Mouse (Mus musculus): Measurements from ENCODE around the gene Tdpoz1. TPM values are rescaled to one million over a fixed set of nuclear protein-coding genes. Genes with fewer than 3 reads are reported as not detected.
"Not testable (repeated sequence)": the region's sequence is repeated elsewhere in the genome, so short reads cannot be mapped to it uniquely, and the experiment has no call there.

The Tdpoz1 gene
- not detected for total RNA-seq (2022)

GRCm38 (mm10) chr3:93676210-93676609 lies at the start of gene Tdpoz1:
Gene Tdpoz1 (minus strand): TSS chr3:93676310.
- not testable (repeated sequence) for DNase-seq (ENCODE audit: low spot score)

GRCm38 (mm10) chr3:93708969-93709637 lies 33.0 kb upstream of the Tdpoz1 start:
- DNase-seq (ENCODE audit: low spot score), result not testable (repeated sequence)

DNA sequence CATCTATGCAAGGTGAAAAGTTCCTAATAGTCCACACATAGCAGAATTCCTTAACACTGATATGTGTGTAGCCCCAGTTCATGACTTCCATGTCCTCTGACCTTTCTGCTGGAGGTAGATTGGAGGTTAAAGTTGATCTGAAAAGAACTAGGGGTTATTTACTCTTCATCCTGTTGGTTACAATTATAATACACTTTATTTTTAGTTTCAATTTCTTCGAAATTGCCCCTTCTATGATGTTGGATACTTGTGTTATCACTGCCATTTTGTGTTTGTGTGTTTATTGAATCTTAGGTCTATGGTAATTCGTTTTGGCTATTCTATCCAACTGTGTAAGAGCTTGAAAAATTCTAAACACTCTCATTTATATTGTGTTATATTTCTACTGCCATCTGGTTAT lies 16.9 kb upstream of the Tdpoz1 start, which contains the start of gene Gm37596:
TSS of gene Gm37596 (minus strand) at position 101 of the 400 bp plus-strand sequence.
- not testable (repeated sequence) for DNase-seq (ENCODE audit: low spot score)

DNA sequence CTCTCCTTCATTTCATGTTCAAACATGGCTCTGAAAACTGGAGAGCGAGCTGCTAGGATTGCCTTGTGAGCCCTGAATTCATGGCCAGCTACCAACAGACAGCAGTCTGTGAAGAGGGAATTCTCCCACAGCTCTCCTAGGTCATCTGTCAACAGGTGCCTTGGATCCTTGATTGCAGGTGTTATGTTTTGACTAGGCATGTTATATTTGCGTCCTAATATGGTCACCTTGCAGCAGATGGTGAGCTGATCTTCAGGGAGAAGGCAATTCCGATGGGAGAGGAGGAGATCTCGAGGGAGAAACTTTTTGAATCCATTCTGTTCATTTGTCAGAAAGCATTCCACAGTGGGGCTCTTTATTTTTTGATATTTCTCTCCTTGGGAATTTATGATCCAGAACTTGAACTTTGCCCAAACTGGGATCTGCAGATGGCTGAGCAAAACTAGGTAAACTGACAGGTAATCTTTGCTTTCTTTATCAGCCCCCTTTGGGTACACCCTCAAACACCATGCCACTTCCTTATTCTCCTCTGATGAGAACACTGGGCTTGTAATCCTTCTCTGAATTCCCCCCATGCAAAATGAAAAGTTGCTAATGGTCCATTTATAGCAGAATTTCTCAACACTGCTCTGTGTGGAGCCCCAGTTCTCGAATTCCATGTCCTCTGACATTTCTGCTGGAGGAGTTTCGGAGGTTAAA lies 5.2 kb downstream of the Tdpoz1 start:
- DNase-seq (ENCODE audit: low spot score), result not testable (repeated sequence)

DNA sequence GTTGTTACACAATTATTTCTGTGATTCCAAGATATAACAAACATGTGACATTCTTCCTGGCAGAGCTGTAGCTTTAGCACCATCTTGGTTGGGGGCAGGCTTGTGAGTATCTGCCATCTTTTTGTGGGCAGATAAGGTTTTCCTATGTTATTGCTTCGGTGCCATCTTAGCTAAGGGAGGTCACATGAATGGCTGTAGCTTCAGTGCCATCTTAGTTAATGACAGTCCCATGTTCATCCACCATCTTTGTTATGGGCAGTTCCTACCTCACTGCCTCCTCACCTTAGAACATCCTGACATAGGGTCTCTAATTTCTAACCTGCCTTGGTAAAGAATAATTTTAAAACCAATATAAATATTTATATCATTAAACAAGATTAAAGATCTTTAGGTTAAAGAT lies 21.9 kb downstream of the Tdpoz1 start:
- no peak for DNase-seq (ENCODE audit: low spot score)

- no peak for DNase-seq (ENCODE audit: low spot score)
Observed at GRCm38 (mm10) chr3:93652586-93652985, 23.5 kb downstream of the Tdpoz1 start, which contains the start of gene Tdpoz2. Gene Tdpoz2 (minus strand): TSS chr3:93652686.

- DNase-seq (ENCODE audit: low spot score), result not testable (repeated sequence)
Observed at GRCm38 (mm10) chr3:93630917-93631714, 45.0 kb downstream of the Tdpoz1 start.

Other genes starting within 250 kb of the Tdpoz1 start
- gene Tchh, start 234.0 kb downstream of the Tdpoz1 start, total RNA-seq (2022), result under 1 TPM; 0.08 to 0.22 (median 0.14) TPM
- gene Tchhl1, start 207.6 kb downstream of the Tdpoz1 start, total RNA-seq (2022), result not detected
- gene S100a11, start 155.8 kb downstream of the Tdpoz1 start, total RNA-seq (2022), result 10 to 100 TPM; 59.3 to 66.7 (median 61.4) TPM
- 10 to 100 TPM; 50.9 to 79.4 (median 56.8) TPM for gene S100a10, start 121.2 kb downstream of the Tdpoz1 start, total RNA-seq (2022)
- not detected for gene Tdpoz2, start 23.6 kb downstream of the Tdpoz1 start, total RNA-seq (2022)
- gene Gm37596, start 16.8 kb upstream of the Tdpoz1 start, total RNA-seq (2022), result not detected
- not detected for gene Gm5773, start 96.7 kb upstream of the Tdpoz1 start, total RNA-seq (2022)
- gene Tdpoz4, start 120.1 kb upstream of the Tdpoz1 start, total RNA-seq (2022), result not detected
- not detected for gene Tdpoz3, start 149.7 kb upstream of the Tdpoz1 start, total RNA-seq (2022)

Data from heart, adult 8-10 months (tissue).